Mouse (Mus musculus) layer of hippocampus, postnatal 14 days (tissue): Measurements from ENCODE around the gene Akap11. TPM values are rescaled to one million over a fixed set of nuclear protein-coding genes. Genes with fewer than 3 reads are reported as not detected.
"Not testable (repeated sequence)": the region's sequence is repeated elsewhere in the genome, so short reads cannot be mapped to it uniquely, and the experiment has no call there.

Experiments
- DNase-seq, 2 experiments: peaks; one replicate each; pipeline ENCODE4 v3.0.0; 2021 to 2022; ENCODE audit warnings: low spot score in 2 of 2, mixed read lengths in 1 of 2
- long read RNA-seq, 2 experiments: library from polyadenylated mRNA; stranded (forward); transcript quantifications; one replicate each; pipeline ENCODE4 v2.0.0; 2021
- total RNA-seq, 2 experiments: library from RNA; stranded (reverse); gene quantifications; 2 replicates each; pipeline ENCODE4 v1.2.3; 2021

The Akap11 gene
- total RNA-seq: 100 to 1,000 TPM; 169 to 185 TPM
- long read RNA-seq, experiment 1, full-length matches to known transcripts: 1 of 14 reads
- long read RNA-seq, experiment 1, partial matches to known transcripts: 1 of 14 reads
- long read RNA-seq, experiment 1, other reads (novel, unspliced or antisense): 12 of 14 reads
- long read RNA-seq, experiment 2, full-length matches to known transcripts: 1 of 21 reads
- long read RNA-seq, experiment 2, partial matches to known transcripts: 5 of 21 reads
- long read RNA-seq, experiment 2, other reads (novel, unspliced or antisense): 15 of 21 reads

DNA sequence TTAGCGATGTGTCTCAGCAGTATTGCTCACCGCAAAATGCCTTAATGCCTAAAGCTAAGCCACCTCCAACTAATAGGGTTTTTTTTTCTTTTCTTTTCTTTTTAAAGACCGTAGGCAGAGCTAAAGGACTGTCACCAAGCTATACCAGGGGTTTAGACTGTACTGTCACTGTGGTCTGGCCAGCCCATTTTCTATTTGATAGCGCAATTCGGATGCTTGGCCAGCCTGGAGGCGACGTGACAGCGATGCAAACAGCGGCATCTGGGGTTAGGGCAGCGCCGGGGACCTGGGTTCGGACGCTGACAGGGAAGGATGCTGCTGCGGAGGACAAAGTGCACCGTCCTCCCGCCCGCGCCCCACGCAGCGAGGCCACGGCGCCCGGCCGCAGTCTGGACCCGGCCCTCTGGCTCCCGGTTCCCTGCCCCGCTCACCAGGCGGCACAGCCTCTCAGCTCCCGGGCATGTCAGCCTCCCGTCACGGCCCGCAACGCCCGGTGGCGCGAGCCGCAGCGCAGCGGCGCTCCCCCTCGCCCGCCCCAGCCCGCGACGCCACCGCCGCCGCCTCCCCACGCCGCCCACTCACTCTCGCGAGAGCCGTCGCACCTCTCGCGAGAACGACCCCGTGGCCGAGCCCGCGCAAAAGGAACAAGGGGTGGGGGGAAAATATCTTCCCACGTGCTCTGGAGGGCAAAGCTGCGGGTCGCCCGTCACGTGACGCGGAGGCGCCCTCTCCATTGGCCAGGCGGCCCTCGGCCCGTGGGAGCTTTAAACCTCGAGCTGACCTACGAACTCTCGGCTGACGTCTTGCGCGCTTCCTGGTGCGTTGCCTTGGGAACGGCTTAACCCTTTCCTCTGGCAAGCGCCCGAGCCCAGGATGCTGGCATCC is at the start of gene Akap11:
Akap11 (minus strand) TSS at position 528 of the 885 bp plus-strand sequence.
- peak; percentile 92 to 97 for DNase-seq

DNA sequence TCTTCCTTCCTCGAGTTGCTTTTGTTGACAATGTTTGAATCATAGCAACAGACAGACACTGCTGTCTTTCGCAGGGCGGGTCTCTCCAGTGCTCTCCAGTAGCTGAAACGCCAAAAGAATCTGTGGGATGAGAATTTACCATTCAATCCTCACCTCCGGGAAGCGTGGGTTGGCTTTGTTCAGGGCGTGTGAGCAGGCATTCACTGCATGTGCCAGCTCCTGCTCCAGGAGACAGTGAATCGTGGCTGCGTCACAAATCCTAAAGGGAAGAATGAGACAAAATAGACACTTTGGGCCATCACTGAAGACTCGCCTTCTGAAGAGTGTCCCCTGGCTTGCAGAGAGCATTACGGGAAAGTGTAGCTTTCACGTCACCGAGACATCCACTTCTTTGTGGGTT is 47.6 kb upstream of the Akap11 start:
- no peak for DNase-seq

DNA sequence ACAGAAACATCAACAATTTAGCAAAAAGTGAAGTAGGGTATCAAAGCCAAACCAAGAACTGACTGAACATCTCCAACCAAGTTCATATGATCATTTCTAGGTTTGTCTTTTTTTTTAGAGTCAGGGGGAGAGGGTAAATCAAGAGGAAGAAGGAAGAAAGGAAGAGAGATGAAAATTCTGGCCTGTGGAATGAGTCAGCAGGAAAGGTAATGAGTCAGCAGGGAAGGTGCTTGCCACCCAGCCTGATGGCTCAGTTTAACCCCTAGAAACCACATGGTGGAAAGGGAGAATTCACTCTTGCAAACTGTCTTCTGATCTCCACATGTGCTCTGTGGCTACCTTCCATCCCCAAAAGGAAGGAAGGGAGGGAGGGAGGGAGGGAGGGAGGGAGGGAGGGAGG is 46.6 kb upstream of the Akap11 start:
- no peak for DNase-seq

DNA sequence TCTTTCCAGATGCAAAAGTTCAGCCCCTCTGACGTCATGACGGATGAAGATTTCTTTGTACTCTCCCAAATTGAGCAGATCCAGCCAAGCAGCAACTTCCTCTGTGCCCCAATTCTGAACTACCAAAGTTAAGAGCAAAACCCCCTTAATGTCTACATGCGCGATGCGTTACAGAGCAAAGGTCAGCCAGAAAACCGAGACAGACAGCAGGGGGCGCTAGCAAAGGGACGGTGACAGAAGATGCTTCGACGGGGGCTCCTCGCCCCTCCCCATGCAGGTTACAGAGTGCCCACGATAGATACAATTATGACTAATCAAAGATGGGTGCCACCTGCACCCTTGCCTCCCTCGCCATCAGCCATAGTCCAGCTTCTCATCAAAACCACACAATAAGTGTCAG is 39.3 kb upstream of the Akap11 start:
- DNase-seq: no peak

DNA sequence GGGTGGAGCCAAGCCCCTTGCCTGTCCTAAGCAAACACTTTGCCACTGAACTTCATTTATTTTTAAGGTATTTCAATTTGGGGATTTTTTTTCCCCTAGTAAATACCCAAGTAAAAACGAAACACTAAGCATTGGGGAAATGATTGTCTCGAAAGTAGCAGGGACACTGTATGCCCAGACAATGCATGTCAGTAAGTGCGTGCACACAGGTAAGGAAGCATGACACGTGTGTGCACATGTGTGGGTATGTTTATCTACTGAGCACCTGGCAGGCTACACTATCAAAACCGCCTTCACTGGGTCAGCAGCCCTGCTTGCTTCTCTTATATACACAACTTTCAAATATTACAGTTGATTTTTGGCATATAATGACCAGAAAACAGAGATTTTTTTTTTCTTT is 31.8 kb upstream of the Akap11 start:
- DNase-seq: no peak

DNA sequence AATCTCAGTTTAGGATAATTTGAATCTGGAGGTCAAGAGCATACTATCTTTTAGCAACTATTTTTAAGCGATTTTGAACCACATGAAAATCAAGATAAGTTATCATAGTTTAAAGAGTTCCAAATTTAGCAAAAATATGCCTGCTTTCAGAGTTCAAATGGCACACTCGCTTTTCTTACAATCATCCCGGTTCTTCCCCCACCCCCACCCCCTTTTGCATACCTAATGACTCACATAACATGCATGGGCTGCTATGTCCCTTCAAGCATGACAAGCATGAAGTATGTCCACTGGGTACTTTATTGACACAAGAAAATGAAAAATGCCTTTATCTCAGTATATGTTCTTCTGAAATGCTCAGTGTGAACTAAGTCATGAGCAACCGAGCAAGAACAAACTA is 29.8 kb upstream of the Akap11 start:
- no peak for DNase-seq

DNA sequence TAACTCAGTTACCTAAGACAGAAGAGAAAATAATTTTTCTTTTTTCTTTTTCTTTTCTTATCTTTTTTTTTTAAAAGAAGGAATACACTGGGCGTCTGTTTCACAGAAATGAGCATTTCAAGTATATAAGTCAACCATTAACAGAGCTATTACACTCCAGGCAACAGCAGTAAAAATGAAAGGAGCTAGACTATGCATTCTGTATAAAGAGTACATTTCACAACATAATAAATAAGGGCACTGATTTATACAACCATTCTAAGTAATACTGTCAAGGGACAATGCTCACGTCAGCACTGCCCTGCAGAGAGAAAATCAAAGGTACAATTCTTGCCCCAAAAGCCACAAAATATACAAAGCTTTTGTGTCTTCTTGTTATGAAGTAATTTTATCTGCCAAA is 27.7 kb upstream of the Akap11 start:
- DNase-seq: no peak

DNA sequence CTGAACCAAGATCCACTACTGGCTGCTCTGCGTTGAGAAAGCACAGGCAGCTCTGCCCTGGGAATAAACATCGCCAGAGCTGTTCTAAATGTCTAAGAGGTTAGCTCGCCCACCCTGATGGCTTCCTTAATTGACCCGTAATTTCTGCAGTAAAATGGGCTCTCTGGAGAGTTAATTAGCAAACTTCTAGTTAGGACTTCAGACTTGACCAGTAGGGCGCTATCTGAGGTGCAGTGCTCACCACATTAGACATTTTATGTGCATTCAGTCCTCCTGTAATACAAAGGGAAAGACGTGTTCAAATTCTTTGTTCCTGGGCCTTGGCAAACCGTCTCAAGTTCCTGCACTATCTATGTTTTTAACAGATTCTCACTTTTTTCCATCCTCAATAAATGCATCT is 26.6 kb upstream of the Akap11 start:
- DNase-seq: no peak

DNA sequence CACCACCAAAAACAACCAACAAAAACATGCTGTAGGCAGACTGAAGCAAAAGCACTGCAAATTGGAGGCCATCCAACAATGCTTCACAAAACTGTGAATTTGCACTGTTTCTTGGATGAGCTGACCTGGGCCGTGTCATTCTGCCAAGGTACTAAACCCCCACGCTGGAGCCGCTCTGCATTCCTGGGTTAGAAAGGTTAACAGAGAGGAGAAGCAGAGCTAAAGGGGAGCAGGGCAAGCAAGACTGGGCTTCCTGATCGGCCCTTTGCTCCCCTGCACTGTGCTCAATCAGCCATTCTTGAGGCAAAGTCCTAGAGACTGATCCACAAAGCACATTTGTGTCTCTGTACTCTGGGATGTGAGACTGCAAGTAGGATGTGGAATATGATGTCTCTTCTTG is 25.5 kb upstream of the Akap11 start:
- DNase-seq: no peak

DNA sequence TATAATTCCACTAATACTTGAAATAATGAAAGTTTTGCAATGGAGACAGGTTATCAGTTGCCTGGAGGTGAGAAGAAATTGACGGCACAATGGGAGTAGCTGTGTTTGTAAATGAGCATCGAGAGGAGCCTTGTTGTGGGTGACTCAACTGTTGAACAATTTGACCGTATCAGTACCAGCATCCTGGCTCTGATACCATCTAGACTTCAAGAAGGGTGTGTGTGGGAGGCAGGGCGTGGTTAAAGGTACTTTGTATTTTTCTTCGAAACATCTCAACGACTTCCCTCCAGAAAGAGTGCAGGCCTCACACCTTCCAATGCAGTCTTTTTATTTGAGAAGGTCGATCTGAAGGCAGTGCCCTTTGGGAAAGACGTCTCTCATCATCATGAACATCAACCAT is 22.4 kb upstream of the Akap11 start:
- DNase-seq: no peak

DNA sequence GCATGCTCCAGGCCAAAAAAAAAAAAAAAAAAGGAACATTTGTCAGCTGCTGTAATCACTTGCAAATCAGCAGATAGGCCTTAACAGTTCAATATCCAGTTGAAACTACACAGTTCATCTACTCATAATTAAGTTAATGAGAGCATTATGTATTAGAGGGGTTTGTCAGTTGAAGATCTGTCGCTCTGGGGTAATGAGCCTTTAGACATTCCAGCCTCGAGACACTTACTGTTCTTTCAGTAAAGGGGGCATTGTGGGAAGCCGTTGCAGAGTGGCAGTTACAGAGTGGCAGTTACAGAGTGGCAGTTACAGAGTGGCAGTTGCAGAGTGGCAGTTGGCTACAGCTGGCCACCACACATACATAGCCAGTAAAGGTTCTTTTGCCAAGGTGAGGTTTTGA is 18.2 kb upstream of the Akap11 start:
- DNase-seq: not testable (repeated sequence)

DNA sequence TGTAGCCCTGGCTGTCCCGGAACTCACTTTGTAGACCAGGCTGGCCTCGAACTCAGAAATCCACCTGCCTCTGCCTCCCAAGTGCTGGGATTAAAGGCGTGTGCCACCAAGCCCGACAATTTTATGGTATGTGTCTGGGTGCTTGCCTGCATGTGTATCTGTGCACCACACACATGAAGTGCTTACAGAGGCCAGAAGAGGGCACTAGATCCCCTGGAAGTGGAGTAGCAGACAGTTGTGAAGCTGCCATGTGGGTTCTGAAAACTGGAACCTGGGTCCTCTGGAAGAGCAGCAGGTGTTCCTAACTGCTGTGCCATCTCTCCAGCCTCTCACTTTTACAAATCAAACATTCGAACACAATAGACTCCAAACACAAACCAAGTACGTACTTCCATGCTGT is 17.1 kb upstream of the Akap11 start:
- no peak for DNase-seq

DNA sequence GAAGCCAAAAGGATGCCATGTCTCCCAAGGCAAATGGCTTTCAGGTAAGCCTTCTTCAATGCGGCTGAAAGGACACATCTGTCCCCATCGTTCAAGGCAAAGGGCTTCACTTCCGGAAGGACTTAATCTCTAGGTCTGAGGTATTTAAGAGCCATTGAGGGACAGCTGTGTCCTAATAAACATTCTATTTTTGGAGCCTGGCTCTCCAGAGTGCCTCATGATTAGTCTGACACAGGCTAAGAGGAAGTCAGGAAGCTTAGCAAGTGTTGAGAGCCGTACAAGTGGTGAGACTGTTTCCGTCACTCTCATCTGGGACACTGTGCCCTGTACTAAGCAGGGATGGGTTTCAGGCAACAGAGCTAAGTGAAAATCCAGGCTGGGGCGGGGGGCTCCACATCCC is 12.2 kb upstream of the Akap11 start:
- DNase-seq: no peak

DNA sequence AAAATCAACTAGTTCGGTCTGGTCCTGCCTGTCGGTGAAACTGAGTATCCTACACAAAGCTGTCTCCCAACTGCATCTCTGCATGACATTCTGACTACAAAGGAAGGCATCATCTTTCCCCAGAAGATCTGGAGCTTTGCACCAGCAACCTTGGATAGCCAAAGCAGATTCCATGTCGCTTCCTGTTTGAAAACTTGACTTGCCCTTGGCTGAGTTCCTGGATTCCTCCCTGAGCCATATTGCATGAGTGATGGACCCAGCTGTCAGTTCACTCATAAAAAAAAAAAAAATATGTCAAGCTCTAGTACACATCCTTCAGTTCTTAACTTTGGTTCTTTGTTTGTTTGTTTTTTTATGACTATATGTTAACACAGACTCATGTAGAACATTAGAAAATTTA is 4.7 kb upstream of the Akap11 start:
- DNase-seq: no peak

DNA sequence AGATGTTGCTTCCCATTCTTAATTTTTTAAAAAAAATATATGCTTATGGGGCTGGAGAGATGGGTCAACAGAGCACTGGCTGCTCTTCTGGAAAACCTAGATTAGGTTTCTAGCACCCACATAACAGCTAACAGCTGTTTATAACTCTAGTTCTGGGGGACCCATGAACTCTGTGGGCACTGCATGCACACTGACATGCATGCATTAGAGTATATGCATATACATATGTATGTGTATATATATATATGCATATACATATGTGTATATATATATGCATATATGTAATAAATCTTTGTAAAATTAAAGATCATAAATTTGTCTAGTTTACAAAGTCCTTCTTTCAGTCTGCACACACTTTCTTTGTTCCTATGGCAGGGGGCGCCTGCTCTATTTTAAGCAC is 3.2 kb upstream of the Akap11 start:
- no peak for DNase-seq

DNA sequence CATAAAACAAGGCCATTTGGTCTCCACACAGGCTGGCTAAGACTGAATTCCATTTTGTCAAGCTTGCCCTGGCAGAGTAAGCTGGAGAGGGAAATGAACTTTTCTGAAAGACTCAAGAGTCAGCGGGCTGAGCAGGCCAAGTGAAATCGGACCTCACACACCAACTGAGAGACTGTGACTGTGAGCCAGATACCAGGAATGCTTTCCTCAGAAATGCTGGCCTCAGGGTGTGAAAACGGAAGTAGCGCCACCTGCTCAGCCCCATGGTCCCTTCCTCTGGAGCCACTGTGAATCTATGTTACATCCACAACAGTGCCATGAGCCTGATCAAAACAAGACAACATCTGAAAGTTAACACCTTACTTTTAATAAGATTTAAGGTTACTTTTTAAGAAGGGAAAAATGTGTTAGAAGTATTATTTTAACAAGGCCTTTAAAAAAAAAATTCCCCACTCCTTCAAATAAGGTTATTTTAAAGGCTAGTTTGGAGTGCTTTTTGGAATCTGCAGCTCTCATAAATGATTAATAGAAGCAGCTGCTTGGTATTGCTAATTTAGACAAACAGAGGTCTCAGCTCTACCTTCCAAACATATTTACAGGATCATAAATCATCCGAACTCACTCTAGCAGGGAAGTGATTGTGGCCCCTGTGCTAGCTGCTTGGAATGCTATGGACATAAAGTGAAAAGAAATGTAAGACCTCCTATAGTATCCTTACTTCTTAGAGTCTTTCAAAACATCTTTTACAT is 2.1 kb upstream of the Akap11 start:
- DNase-seq: no peak

DNA sequence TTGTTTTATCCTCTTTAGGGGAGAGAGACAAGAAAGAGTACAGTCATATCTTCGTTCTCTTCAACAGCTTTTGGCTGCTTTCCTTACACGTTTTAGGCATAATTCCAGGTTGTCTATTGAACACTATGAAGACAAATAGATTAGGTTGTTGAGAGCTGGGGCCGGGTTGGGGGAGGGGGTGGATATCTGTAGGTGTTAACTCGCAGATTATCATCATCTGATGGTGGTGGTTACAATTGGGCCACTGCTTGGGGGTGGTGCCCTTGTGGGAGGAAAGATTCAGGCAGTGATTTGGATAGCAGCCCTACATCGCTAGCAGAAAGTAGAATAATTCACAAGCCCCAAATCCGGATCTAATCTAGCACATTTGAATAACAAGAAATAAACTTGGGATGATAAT is 943 bp upstream of the Akap11 start:
- DNase-seq: peak; percentile 35 to 66

DNA sequence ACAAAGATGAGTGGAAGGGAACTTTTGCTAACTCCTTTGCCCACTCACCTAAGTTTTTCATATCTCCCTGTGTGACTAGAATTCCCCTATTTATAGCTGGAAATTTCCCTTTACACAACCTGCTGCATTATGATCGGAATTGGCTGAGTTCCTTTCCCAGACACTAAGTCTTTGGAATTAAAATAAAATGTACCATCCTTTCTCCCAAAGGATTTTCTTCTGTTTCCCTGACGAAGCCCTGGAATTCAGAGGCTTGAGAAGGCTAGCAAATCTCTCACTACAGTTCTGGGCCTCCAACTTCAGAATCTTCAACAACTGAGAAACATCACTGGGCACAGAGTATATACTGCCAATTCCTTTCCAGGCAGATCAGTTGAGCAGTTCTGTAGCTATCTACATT is 1.2 kb downstream of the Akap11 start:
- no peak for DNase-seq

DNA sequence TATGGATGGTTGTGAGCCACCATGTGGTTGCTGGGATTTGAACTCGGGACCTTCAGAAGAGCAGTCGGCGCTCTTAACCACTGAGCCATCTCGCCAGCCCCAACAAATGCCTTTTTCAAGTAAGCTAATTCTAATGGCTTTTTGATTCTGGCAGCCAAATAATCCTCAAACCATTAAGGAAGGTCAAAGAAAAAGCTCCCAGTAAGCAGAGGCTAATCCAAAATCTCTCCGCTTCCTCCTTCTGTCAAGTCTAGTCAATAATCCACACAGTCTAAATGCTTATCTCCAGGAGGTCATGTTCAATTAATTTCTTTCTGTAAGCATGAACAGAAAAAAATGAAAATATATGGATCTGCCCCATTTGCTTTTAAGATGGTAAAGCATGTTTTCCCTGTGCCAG is 2.0 kb downstream of the Akap11 start:
- DNase-seq: no peak

DNA sequence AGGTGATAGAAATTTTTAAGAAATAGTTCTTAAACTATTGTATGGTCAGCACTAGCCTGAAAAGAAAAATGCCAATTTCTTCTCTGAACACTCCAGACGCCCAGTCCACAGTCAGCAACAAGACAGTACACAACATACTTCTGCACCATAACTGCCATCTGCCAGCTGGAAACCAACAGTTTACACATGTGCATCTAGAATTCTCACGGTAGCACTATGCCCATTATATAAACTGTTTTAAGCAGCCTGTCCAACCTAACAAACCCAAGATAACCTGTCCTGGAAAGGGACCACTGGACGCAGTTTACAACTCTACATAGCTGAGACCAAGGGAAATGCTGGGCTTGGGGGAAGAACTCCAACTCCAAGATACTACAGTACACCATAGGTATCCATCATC is 2.9 kb downstream of the Akap11 start:
- no peak for DNase-seq

DNA sequence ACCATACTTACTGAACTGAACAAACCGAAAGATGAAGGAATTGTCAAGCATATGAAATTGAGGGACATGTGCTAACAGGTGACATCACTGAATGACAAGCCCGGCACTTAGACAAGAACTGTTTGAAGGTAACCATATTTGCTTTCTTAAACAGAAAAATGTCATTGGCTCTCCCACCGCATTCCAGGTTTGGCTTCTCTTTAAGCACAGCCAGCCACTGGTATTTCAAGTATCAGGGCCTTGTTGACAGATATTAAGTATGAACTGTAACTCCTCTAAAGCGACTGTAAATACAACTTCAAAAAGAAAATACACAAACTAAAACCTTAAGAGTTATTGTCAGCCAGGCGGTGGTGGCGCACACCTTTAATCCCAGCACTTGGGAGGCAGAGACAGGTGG is 4.3 kb downstream of the Akap11 start:
- DNase-seq: no peak

DNA sequence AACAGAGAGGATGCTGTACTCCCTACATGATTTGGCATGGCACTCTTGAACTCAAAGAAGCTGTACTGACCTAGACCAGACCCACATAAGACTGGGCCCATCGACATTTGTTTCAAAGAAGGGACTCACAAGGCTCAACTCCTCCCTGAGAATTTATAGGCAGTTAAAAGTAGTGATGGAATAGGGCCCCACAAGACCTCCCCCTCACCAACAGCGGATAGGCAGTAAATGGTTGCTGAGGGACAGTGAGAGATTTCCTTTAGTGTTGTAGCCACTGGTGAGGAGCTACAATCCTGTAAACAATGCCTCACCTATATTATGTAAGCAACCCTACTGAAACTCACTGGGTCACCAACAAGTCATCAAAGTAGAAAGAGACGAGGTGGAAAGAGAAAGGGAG is 6.4 kb downstream of the Akap11 start:
- no peak for DNase-seq
